Mouse (Mus musculus) thymus, adult 18-20 months (tissue): ENCODE results near the gene Zfp961.
"Not testable (repeated sequence)": the region's sequence is repeated elsewhere in the genome, so short reads cannot be mapped to it uniquely, and the experiment has no call there.

ENCODE experiments used
- DNase-seq, 2 experiments: peaks; one replicate each; pipeline ENCODE4 v3.0.0; 2022; ENCODE audit warnings: mixed read lengths in 2 of 2

The Zfp961 gene

GRCm38 (mm10) chr8:71964051-71964450, 13.2 kb downstream of the Zfp961 start:
- no peak for DNase-seq

DNA sequence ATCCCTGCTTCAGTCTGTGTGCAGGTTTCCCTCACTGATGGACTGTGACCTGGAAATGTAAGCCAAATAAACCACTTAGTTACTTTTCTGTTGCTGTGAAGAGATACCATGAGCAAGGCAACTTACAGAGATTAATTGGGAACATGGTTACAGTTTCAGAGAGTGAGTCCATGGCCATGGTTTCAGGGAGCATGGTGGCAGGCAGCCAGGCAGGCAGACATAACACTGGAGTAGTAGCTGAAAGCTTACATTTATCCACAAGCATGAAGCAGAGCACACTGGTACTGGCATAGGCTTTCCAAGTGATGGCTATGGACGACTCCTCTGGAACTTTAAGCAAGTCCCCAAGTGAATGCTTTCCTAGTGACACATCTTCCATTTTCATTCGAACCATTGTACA, 14.3 kb downstream of the Zfp961 start:
- DNase-seq = no peak

GRCm38 (mm10) chr8:71966411-71966810, 15.6 kb downstream of the Zfp961 start:
- no peak for DNase-seq

GRCm38 (mm10) chr8:71967261-71967660, 16.4 kb downstream of the Zfp961 start:
- DNase-seq = no peak

DNA sequence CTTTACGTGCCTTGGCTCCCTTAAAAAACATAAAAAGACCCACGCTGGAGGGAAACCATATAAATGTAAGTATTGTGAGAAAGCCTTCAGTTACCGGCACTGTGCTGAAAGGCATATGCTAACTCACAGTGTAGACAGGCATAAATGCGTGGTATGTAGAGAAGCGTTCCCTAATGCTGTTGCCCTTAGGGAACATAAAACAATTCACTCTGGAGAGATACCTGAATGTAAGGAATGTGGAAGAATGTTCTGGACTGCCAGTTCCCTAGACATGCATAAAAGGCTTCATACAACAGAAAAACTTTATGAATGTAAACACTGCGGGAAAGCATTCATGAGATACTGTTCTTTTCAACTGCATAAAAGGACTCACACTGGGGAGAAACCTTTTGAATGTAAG, 17.3 kb downstream of the Zfp961 start:
- no peak for DNase-seq

- DNase-seq = no peak
These were observed 17.8 kb downstream of the Zfp961 start for GRCm38 (mm10) chr8:71968636-71969035.

DNA sequence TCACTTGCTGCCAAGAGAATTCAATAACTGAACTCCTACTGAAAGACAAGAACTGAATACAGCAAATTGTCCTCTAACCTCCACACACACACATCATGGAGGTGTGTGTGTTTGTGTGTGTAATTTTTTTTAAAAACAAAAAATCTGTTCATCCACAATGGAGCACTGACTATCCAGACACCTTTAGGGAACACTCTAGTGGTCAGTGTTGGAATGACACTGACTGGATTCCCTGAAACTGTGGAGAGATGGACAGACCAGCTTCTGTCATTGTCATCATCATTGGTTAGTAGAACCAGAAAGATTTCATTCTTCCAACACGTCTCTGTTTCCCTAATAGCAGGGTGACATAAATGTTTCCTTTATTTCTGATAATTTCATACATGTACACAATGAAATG, 21.1 kb downstream of the Zfp961 start:
- no peak for DNase-seq

- no peak for DNase-seq
These were observed 23.4 kb downstream of the Zfp961 start for GRCm38 (mm10) chr8:71974211-71974610.

GRCm38 (mm10) chr8:71981032-71981431, 30.2 kb downstream of the Zfp961 start:
- DNase-seq = no peak

DNA sequence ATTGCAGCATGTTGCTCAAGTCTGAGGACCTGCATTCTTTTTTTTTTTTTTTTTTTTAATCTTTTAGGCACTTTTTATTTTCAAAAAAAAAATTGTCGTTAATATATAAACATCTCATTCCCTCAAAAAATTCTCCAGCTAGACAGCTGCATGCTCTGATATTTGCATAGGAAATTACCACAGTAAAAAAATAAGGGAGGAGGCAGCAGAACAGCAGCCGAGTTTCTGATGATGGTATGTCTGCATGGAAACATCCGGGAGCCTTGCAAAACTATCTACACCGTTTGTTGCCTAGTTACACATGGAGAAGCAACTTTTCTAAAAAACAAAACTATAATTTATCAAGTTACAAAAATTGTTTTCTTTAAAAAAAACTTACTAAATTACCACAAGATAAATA, 30.6 kb downstream of the Zfp961 start:
- no peak for DNase-seq

- DNase-seq = no peak
These were observed 33.8 kb downstream of the Zfp961 start for GRCm38 (mm10) chr8:71984601-71985000.

DNA sequence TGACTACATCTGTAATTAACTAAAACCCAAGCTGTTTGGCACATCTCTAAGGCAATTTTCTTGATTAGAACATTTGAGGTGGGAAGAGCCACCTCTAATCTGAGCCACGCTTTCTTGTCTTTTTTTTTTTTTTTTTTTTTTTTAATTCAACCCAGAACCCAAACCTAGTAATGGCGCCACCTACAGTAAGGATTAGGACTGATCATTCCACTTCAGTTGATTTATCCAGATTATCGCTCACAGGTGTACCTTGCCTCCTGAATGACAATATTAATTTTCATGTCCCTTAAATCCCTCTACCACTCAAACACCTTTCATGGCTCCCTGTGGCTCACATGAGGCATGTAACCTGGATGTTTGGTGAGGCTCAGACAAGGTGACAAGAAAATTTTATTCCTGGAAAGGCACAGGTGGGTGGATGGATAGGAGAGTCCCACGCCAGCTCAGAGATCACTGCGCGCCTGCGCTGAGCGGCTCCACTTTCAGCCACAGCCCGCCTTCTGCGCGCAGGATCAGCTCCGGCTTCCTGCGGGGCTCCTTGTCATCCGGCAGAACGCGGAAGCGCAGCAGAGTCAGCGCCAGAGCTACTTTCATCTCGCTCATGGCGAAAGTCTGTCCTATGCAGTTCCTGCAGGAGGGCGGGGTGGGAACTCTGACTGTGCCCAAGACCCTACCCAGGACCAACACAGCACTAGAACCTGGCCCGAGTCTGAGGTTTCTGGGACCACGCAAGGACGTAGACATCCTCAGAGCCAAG, 37.5 kb downstream of the Zfp961 start:
- DNase-seq = peak; percentile 38 to 49

- DNase-seq = no peak
These were observed 38.2 kb downstream of the Zfp961 start for GRCm38 (mm10) chr8:71988867-71989599.

GRCm38 (mm10) chr8:71999434-71999833, 48.6 kb downstream of the Zfp961 start:
- DNase-seq = no peak

DNA sequence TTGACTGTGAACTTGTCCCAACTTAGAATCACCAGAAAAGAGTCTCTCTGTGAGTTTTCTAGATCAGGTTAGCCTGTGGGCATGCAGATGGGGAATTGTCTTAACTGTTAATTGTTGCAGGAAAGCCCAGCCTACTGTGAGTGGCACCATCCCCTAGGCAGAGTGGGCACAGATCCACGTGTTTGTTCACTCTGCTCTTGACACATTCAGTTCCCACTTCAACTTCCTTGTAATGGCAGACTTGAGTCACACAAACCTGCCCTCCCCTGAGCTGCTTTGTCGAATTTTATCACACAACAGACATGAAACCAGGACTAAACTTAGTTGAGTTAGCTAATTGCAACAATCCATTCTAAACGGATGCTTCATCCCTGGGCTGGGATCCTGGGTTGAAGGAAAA, 49.4 kb downstream of the Zfp961 start:
- DNase-seq = no peak

DNA sequence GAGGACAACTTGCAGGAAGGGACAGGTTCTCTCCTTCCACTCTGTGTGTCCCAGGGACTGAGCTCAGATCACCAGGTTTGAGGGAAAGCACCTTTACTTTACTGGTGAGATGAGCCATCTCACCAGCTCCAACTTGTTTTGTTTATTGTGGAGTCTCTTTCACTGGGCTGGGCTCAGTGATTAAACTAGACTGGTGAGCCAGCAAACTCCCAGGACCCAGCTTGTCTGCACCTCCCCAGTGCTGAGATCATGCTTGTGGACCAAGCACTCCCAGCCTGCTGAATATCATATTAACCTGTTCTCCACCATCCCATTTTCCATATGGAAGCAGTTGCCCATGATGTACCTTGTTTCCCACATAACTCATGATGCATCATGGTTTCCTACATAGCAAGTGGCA, 52.1 kb downstream of the Zfp961 start:
- DNase-seq = no peak

- DNase-seq = no peak
These were observed 55.1 kb downstream of the Zfp961 start for GRCm38 (mm10) chr8:72005912-72006311.

DNA sequence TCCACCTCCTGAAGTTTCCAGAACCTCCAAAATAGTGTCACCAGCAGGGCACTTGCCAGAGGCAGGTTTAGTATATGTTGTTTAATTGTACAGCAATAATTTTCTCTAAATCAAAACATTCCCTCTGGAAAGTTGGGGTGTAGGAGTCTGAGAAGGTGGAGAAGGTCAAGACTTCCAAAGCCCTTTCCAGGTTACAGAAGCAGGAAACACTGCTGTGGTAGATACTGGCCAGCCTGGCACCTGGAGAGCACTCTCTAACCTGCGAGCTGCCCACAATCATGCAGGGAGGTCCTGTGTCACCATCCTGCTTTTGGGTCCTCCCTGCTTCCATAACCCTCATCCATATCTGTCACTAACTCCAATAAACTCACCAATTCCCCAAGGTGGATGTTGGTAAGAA, 55.9 kb downstream of the Zfp961 start:
- no peak for DNase-seq

DNA sequence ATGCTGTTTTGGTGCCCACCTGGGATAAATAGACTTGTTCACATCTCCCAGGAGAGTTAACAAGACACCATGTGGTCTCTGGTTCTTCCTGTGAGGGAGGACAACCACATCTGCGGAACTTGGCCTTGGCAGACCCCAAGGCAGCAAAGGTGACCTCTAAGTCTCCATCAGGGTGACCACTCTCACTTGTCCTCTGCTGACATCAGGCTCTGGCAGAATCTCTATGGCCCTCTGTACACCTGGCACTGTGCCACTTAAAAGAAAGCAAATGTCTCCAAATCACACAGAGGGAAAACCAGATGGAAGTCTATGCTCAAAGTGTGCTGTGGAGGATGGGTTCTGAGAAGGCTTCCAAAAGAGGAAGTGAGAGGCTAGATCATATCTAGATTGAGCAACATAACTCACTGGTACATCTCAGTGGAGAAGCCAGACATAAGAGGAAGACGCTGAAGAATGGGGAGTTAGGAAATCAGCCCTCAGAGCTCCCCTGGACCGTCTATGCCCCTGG, 57.4 kb downstream of the Zfp961 start:
- DNase-seq = no peak

DNA sequence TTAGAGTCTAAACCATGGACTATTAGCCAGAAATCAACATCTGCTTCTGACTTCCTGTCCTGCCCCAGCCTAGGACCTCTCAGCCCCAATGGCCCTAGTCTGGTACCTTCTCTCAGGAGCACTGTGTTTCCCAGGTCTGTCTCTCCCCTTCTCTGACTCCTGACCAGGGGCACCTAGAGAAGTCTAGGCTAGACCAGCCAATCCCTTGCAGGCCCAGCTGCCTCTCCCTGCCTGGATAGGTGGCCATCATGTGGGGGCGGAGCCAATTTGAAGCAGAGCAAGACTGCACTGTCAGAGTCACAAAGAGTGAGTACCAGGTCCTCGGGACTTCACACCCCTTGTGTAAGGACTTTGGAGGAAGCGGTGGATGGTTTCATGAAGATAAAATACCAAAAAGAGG, 58.6 kb downstream of the Zfp961 start, which contains the start of gene Cyp4f18:
Gene Cyp4f18 (minus strand): TSS at position 154 of the 400 bp plus-strand sequence.
- DNase-seq = peak in 1 of 2 experiments; percentile 25

DNA sequence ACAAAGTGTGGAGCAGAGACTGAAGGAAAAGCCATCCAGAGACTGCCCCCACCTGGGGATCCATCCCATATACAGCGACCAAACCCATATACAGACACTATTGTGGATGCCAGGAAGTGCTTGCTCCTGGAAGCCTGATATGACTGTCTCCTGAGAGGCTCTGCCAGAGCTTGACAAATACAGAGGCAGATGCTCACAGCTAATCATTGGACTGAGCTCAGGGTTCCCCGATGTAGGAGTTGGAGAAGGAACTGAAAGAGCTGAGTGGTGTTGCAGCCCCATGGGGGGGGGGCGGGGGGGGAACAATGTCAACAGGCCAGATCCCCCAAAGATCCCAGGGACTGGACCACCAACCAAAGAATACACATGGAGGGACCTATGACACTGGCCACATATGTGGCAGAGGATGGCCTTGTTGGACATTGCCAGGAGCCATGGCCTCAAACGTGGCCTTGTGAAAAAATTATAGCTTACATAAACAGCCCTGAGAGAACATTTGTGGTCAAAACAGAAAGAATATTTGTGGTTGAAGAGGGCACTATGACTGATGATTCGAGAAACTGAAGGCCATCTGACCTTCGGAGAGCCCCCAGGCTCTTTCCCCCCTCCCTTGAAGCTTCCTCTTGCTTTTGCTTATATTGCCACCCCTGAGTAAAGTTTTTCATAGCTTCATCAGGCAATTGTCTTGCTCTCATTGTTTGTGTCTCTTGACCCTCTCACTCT, 62.8 kb downstream of the Zfp961 start:
- DNase-seq = not testable (repeated sequence)

DNA sequence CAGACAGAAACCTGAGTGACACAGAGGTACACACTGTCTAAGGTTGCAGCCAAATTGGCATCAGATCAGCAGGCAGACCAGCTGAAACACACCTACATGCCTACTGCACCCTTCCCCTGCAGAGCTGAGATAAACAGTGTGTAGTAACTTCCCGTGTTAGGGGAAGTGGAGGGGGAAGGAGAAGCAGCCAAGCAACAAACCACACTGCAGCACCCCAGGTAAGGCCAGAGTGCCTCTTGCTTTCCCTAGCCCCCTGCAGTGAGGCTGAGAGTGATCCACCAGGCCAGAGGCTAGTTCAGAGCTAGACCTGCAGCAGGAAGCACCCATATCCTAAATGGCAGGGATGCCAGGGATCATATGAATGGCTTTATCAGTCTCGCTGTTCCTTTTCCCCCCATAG, 66.5 kb downstream of the Zfp961 start:
- DNase-seq = not testable (repeated sequence)

DNA sequence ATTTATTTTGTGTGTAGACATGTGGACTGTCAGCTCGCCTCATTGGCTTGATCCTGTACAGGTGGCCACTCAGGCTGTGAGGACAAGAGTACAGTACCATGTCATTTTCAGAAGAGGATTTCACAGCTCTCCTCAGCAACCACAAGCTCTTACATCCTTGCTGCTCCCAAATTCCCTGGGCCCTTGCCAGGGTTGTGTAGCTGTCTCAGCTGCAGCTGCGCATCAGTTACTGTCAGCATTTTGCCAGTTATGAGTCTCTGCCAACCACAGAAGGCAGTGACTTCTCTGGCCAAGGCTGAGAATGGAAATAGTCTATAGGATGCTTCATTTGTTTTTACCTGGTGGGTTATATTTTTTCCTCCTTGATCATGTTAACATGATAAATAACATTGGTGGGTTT, 67.3 kb downstream of the Zfp961 start:
- no peak for DNase-seq
